In the genomic region with DNA sequence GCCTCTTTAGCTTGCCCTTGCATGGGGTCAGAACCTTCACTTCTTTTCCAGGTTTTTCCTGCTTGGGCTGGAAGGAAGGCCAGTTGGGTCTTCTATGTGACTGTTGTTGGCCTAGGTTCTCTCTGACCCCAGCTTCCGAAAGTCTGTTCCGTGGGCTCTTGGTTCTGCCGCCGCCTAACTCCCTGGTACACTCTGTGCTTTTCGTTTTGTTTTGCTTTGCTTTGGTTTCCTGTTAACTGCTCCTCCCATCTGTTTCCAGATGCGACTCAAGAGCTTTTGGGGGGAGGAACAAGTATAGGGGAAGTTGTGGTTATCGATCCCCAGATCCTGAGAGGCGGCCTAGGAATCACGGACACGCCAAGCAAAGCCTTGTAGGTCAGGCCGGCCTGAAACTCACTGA, we compare ENCODE assay signal across 8 mouse cellular contexts. TPM values are rescaled to one million over a fixed set of nuclear protein-coding genes. Genes with fewer than 3 reads are reported as not detected.
A peak's percentile ranks its signal among the peaks of the same experiment; 100 is the strongest.
DNase-seq lines count a peak whose midpoint lies in the region; ATAC-seq and TF ChIP-seq lines count a peak whose summit lies in the region.

No protein-coding gene starts in this region.

- peak overlapping the region; percentile 90 for H3K4me3 ChIP-seq in left cerebral cortex, adult 2 months
- H3K4me3 ChIP-seq in embryonic facial prominence, embryonic 12.5 days: no peak overlapping the region
- H3K4me3 ChIP-seq in hindbrain, postnatal 0 days (ENCODE audit: low read length): no peak overlapping the region
- H3K4me3 ChIP-seq in macrophage (ENCODE audit: inconsistent target): peak overlapping the region; percentile 91

- 59% methylated on average over 11 of the region's 11 CpGs for WGBS in embryonic facial prominence, embryonic 12.5 days
- 80% methylated on average over 11 of the region's 11 CpGs for WGBS in hindbrain, postnatal 0 days
- WGBS in macrophage (ENCODE audit: missing documents): 1% methylated on average over 11 of the region's 11 CpGs

- H3K4me1 ChIP-seq in embryonic facial prominence, embryonic 12.5 days: peaks cover 34% of the 10 kb centered on the region
- H3K4me1 ChIP-seq in hindbrain, postnatal 0 days (ENCODE audit: insufficient read depth, low read length): peaks cover 28% of the 10 kb centered on the region

- peak overlapping the region; percentile 37 for H3K27ac ChIP-seq in left cerebral cortex, adult 2 months
- H3K27ac ChIP-seq in embryonic facial prominence, embryonic 12.5 days: no peak overlapping the region
- H3K27ac ChIP-seq in hindbrain, postnatal 0 days: no peak overlapping the region
- H3K27ac ChIP-seq in macrophage: peak overlapping the region; percentile 76

- H3K79me2 ChIP-seq in macrophage (ENCODE audit: inconsistent target): peaks cover 78% of the 10 kb centered on the region

- intact Hi-C loops in left cerebral cortex, adult 2 months (cut with DNase I): no loop called here

- ATAC-seq in embryonic facial prominence, embryonic 12.5 days (ENCODE audit: insufficient number of reproducible peaks, insufficient read depth, low FRiP score, low TSS enrichment): no peak
- ATAC-seq in hindbrain, postnatal 0 days: no peak

- no peaks in the 10 kb centered on the region for H3K36me3 ChIP-seq in embryonic facial prominence, embryonic 12.5 days
- no peaks in the 10 kb centered on the region for H3K36me3 ChIP-seq in hindbrain, postnatal 0 days (ENCODE audit: insufficient read depth, low read length)
- no peaks in the 10 kb centered on the region for H3K36me3 ChIP-seq in macrophage (ENCODE audit: inconsistent target)

- no peak for TF ChIP-seq CTCF in left cerebral cortex, adult 2 months (IDR thresholded peaks at IDR 0.05)
- TF ChIP-seq CTCF in hindbrain, postnatal 0 days (IDR thresholded peaks at IDR 0.05; ENCODE audit: low read depth): no peak

- no peak for DNase-seq in left cerebral cortex, adult 2 months (ENCODE audit: extremely low spot score in 1 of 2, low spot score in 2 of 2)
- no peak for DNase-seq in left cerebral cortex, adult 18-20 months (ENCODE audit: low spot score in 2 of 2)
- DNase-seq in hindbrain, postnatal 0 days (ENCODE audit: low spot score): no peak
- DNase-seq in Muller cell, postnatal 12 days (ENCODE audit: inconsistent ontology term): no peak
- no peak for DNase-seq in adrenal gland, adult 8-10 months
- no peak for DNase-seq in frontal cortex, adult 2 months (ENCODE audit: extremely low spot score in 1 of 2, low spot score in 1 of 2)

- H3K9ac ChIP-seq in embryonic facial prominence, embryonic 12.5 days: no peak overlapping the region
- no peak overlapping the region for H3K9ac ChIP-seq in hindbrain, postnatal 0 days (replicated peaks; ENCODE audit: low read length)

- no peaks in the 10 kb centered on the region for H3K9me3 ChIP-seq in embryonic facial prominence, embryonic 12.5 days
- H3K9me3 ChIP-seq in hindbrain, postnatal 0 days (ENCODE audit: low read length): no peaks in the 10 kb centered on the region

- peak overlapping the region; percentile 86 for H3K4me2 ChIP-seq in embryonic facial prominence, embryonic 12.5 days (replicated peaks)
- peak overlapping the region; percentile 84 for H3K4me2 ChIP-seq in hindbrain, postnatal 0 days (ENCODE audit: low read depth, low read length)

- H3K27me3 ChIP-seq in embryonic facial prominence, embryonic 12.5 days: no peaks in the 10 kb centered on the region
- H3K27me3 ChIP-seq in hindbrain, postnatal 0 days (ENCODE audit: insufficient read depth, low read length): no peaks in the 10 kb centered on the region

RNA-seq across cellular contexts. Expression of a gene that starts 3.2 kb away (rescaled TPM):
- 10 to 100 TPM; 20.5 to 20.8 TPM for total RNA-seq in left cerebral cortex, adult 2 months (2021)
- 10 to 100 TPM; 16.0 to 16.8 TPM for total RNA-seq in left cerebral cortex, adult 18-20 months (2021)
- polyA plus RNA-seq in embryonic facial prominence, embryonic 12.5 days (2016; fragmentation: Nextera tagmentation; extraction: Ambion mirVana): 15.8 and 17.4 TPM in 2 replicates
- total RNA-seq in hindbrain, postnatal 0 days (2014; rRNA removed): 16.8 and 17.9 TPM in 2 replicates
- 8.7 and 12.5 TPM in 2 replicates for polyA plus RNA-seq in hindbrain, postnatal 0 days (2015; fragmentation: Nextera tagmentation; extraction: Ambion mirVana)
- total RNA-seq in macrophage (2018; cell fraction: chromatin; rRNA removed): 100 to 1,000 TPM in 21 of 26 experiments, 10 to 100 TPM in 5; 71.3 to 175 (median 120) TPM
- total RNA-seq in macrophage (2018; cell fraction: cytosol; rRNA removed): 10 to 100 TPM; 18.5 to 34.3 (median 27.3) TPM
- total RNA-seq in macrophage (2018; cell fraction: nucleus; rRNA removed): 100 to 1,000 TPM in 6 of 26 experiments, 10 to 100 TPM in 20; 56.0 to 205 (median 84.2) TPM
- 14.4 to 26.9 TPM (median 18.7 TPM) in 3 replicates for polyA plus RNA-seq in macrophage (2018)
- 10 to 100 TPM; 21.6 to 32.8 (median 27.1) TPM for total RNA-seq in adrenal gland, adult 8-10 months (2022)
- 18.5 and 19.4 TPM in 2 replicates for polyA plus RNA-seq in frontal cortex, adult 2 months (2012; rRNA removed)

RNA-seq across cellular contexts. Expression of a gene that starts 54.2 kb away (rescaled TPM):
- 10 to 100 TPM; 65.4 to 68.2 TPM for total RNA-seq in left cerebral cortex, adult 2 months (2021)
- 10 to 100 TPM; 66.3 to 70.1 TPM for total RNA-seq in left cerebral cortex, adult 18-20 months (2021)
- polyA plus RNA-seq in embryonic facial prominence, embryonic 12.5 days (2016; fragmentation: Nextera tagmentation; extraction: Ambion mirVana): 41.8 and 44.7 TPM in 2 replicates
- total RNA-seq in hindbrain, postnatal 0 days (2014; rRNA removed): 42.4 and 42.6 TPM in 2 replicates
- 25.1 and 25.6 TPM in 2 replicates for polyA plus RNA-seq in hindbrain, postnatal 0 days (2015; fragmentation: Nextera tagmentation; extraction: Ambion mirVana)
- 10 to 100 TPM in 3 of 26 experiments, 1 to 10 TPM in 22, under 1 TPM in 1; 0.88 to 16.4 (median 3.6) TPM for total RNA-seq in macrophage (2018; cell fraction: chromatin; rRNA removed)
- 1 to 10 TPM in 15 of 26 experiments, under 1 TPM in 11; 0.19 to 3.5 (median 1.1) TPM for total RNA-seq in macrophage (2018; cell fraction: cytosol; rRNA removed)
- total RNA-seq in macrophage (2018; cell fraction: nucleus; rRNA removed): 10 to 100 TPM in 4 of 26 experiments, 1 to 10 TPM in 18, under 1 TPM in 4; 0.45 to 21.1 (median 3.1) TPM
- polyA plus RNA-seq in macrophage (2018): 2.2 to 3.5 TPM (median 2.3 TPM) in 3 replicates
- 10 to 100 TPM in 3 of 4 experiments, 1 to 10 TPM in 1; 9.7 to 15.1 (median 13.2) TPM for total RNA-seq in adrenal gland, adult 8-10 months (2022)
- polyA plus RNA-seq in frontal cortex, adult 2 months (2012; rRNA removed): 37.0 and 40.7 TPM in 2 replicates

Comparison
In these comparisons a context has a peak if more than half of its experiments do, and no peak if none do; other contexts are left out.
1. H3K27ac ChIP-seq: peak in left cerebral cortex, adult 2 months (single experiment) and macrophage (single experiment); none in embryonic facial prominence, embryonic 12.5 days (single experiment) and hindbrain, postnatal 0 days (single experiment).
2. H3K4me3 ChIP-seq: peak in left cerebral cortex, adult 2 months (single experiment) and macrophage (single experiment); none in embryonic facial prominence, embryonic 12.5 days (single experiment) and hindbrain, postnatal 0 days (single experiment).